Mouse (Mus musculus): ENCODE data around the gene Abcb10. TPM values are rescaled to one million over a fixed set of nuclear protein-coding genes. Genes with fewer than 3 reads are reported as not detected.
"Not testable (repeated sequence)": the region's sequence is repeated elsewhere in the genome, so short reads cannot be mapped to it uniquely, and the experiment has no call there.

Abcb10 gene
- 20.0 and 20.5 TPM in 2 replicates for polyA plus RNA-seq (2015; fragmentation: Nextera tagmentation; extraction: Ambion mirVana)

DNA sequence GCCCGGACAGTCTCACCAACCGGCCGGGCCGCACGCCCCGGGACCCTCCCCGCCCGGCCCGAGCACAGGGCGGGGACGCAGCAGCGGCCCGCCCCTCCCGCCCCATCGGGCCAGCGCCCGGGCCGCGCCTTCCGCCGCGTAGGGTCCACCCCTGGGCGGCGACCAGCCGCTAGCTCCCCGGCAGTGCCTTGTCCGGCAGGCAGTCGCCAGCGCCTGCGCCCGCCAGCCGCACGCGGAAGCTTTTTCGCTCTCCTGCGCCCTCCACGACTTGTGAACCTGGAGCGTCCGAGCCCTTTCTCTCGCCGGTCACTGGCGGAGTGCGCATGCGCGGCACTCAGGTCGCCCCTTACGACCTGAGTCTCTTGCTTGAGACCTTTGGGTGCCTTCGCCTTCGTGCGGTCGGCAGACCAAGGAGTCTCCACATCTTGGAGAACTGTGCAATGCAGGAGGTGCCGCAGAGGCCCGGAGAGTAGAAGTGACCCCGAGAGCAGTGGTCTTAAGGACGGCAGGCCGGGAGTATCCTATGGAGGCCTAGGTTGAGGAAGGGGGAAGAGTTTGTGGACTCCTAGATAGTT, at the start of gene Abcb10:
Abcb10 (minus strand) TSS at position 297 of the 575 bp plus-strand sequence.
- peak within 1 kb of the TSS; percentile 95 for H3K27ac ChIP-seq (replicated peaks)
- no peaks in the 10 kb centered on the region for H3K27me3 ChIP-seq (replicated peaks)
- peak within 1 kb of the TSS; percentile 95 for H3K9ac ChIP-seq
- H3K4me3 ChIP-seq: peak within 1 kb of the TSS; percentile 91
- ATAC-seq (ENCODE audit: extremely low read depth, insufficient number of reproducible peaks, low FRiP score, low TSS enrichment): peak; percentile 90
- peak within 1 kb of the TSS; percentile 96 for H3K4me2 ChIP-seq
- under 1% methylated on average over 56 of the region's 56 CpGs for WGBS
- H3K36me3 ChIP-seq: no peaks in the 10 kb centered on the region
- no peaks in the 10 kb centered on the region for H3K9me3 ChIP-seq
- H3K4me1 ChIP-seq: peaks cover 49% of the 10 kb centered on the region

DNA sequence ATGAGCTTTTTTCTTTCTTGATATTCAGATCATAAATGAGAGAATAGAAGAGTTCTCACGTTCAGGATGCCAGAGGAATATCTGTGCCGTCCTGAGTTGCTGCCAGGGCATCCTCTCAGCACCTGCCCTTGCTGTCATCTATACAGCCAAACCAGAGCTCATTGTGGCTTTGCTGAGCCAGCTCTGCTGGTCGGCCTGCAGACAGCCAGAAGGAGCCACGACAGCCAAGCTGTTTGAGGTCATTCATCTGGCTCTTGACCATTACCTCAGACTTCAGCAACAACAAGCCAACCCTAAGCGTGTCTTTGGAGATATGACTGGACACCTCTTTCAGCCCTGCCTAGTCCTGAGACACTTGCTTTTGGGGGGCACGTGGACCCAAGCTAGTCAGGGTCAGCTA, 44.9 kb upstream of the Abcb10 start:
- no peak overlapping the region for H3K4me2 ChIP-seq
- no peak overlapping the region for H3K27ac ChIP-seq (replicated peaks)
- H3K36me3 ChIP-seq: peaks cover 91% of the 10 kb centered on the region
- 84% methylated on average over 6 of the region's 6 CpGs for WGBS
- no peak for ATAC-seq (ENCODE audit: extremely low read depth, insufficient number of reproducible peaks, low FRiP score, low TSS enrichment)
- no peaks in the 10 kb centered on the region for H3K9me3 ChIP-seq
- peaks cover 4% of the 10 kb centered on the region for H3K4me1 ChIP-seq
- no peak overlapping the region for H3K4me3 ChIP-seq
- H3K9ac ChIP-seq: no peak overlapping the region
- no peaks in the 10 kb centered on the region for H3K27me3 ChIP-seq (replicated peaks)

DNA sequence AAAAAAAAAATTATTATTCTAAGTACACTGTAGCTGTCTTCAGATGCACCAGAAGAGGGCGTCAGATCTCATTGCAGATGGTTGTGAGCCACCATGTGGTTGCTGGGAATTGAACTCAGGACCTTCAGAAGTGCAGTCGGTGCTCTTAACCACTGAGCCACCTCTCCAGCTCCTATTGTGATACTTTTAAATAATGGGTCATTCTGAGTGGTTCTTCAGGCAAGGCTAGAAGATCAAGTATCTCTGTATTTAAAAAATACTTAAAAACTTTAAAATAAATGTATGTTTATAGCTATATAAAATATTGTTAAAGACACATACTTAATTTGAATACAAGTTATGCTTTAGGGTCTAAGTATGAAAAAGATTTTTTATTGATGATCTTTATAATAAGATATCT, 43.3 kb upstream of the Abcb10 start:
- H3K4me1 ChIP-seq: peaks cover 15% of the 10 kb centered on the region
- not testable (repeated sequence) for ATAC-seq (ENCODE audit: extremely low read depth, insufficient number of reproducible peaks, low FRiP score, low TSS enrichment); H3K27me3 ChIP-seq (replicated peaks); H3K27ac ChIP-seq (replicated peaks); H3K4me3 ChIP-seq; H3K4me2 ChIP-seq; H3K9me3 ChIP-seq; H3K9ac ChIP-seq
- H3K36me3 ChIP-seq: peaks cover 79% of the 10 kb centered on the region
- WGBS: 80% methylated on average over 2 of the region's 2 CpGs

DNA sequence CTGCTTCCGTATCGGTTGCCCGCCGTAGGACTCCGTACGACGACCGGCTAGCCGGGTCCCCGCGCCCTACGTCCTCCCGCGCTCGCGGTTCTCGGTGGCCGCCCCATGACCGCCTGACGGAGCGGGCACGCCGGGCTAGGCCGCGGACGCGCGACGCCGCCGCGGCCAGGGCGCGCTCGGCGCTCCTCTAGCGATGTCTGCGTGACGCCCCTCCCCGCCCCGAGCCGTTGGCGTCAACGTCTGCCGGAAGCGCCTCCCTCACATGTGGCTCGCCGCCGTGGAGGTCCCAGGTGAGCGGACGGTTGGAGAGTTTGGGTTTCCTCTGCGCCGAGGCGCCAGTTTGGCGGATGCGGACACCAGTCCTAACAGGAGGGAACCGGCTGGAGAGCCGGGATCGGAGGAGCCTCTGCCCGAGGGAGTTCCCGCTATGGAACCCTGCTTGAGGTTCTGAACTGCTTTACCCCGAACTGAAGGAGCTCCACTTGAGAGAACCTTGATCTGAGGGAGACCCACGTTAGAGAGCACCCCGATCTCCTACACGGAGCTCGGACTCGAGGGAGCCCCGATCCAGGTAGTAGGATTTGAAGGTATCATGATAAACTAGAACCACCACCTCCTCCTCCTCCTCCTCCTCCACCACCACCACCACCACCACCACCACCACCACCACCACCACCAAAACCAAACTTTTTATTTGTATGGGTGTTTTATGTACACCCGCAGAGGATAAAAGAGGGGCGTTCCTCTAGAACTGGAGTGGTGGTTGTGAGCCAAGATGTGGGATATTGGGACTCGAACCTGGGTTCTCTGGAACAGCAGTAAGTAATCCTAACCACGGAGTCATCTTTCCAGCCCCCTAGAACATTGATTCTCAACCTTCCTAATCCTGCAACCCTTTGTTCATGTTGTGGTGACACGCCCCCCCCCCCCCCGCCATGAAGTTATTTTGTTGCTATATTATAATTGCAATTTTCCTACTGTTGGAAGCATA, 38.6 kb upstream of the Abcb10 start, which contains the start of the genes Taf5l and Urb2:
Taf5l (minus strand) TSS at position 161 of the 991 bp plus-strand sequence.
Urb2 (plus strand) TSS at position 272 of the 991 bp plus-strand sequence.
- H3K9me3 ChIP-seq: no peaks in the 10 kb centered on the region
- ATAC-seq (ENCODE audit: extremely low read depth, insufficient number of reproducible peaks, low FRiP score, low TSS enrichment): peak; percentile 83
- peaks cover 32% of the 10 kb centered on the region for H3K36me3 ChIP-seq
- H3K27ac ChIP-seq (replicated peaks): peak within 1 kb of the TSS; percentile 90
- H3K4me1 ChIP-seq: peaks cover 46% of the 10 kb centered on the region
- H3K4me2 ChIP-seq: peak within 1 kb of the TSS; percentile 87
- H3K9ac ChIP-seq: peak within 1 kb of the TSS; percentile 89
- under 1% methylated on average over 71 of the region's 74 CpGs for WGBS
- H3K27me3 ChIP-seq (replicated peaks): no peaks in the 10 kb centered on the region
- peak within 1 kb of the TSS; percentile 70 for H3K4me3 ChIP-seq

DNA sequence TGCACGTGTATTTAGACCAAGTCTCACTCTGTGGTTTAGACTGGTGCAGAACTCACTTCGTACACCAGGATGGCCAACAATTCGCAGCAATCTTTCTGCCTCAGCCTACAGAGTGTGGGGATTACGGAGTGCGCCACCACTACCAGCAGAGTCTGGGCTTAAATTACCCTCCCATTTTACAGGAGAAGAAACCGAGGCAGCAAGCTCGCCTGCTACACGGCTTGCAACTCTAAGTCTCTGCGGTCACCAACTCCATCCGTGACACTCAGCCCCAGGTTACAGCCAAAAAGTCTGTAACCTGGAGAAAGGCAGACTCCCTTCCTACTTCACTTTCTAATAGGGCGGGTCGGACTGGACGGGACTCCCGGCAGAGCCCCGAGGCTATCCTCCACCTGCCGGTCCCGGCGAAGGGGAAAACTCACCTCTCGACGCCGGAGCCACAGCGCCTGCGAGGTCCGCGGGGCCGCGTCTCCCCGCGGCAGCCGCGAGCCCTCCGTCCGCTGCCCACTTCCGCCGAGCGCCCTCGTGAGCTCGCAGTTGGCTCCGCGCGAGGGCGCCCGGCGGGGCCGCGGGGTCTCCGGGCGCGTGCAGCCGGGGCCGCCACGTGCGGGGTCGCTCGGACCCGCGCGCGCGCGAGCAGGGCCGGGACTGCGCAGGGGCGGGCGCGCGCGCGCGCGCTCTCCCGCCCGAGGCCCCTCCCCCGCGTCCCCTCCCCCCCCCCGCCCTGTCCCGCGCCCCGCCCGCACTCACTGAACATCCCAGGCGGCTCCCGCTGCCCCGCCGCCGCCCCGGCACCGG, 37.7 kb upstream of the Abcb10 start:
- Histone ChIP-seq H3K4me1 (peaks cover 46% of the 10 kb centered on the region), H3K27me3 (replicated peaks) (no peaks in the 10 kb centered on the region), H3K9ac (peak overlapping the region; percentile 89), H3K4me3 (peak overlapping the region; percentile 70), H3K9me3 (no peaks in the 10 kb centered on the region), H3K36me3 (peaks cover 26% of the 10 kb centered on the region), H3K27ac (replicated peaks) (peak overlapping the region; percentile 90), H3K4me2 (peak overlapping the region; percentile 87)
- ATAC-seq (ENCODE audit: extremely low read depth, insufficient number of reproducible peaks, low FRiP score, low TSS enrichment): peak; percentile 72
- 1% methylated on average over 50 of the region's 87 CpGs for WGBS

DNA sequence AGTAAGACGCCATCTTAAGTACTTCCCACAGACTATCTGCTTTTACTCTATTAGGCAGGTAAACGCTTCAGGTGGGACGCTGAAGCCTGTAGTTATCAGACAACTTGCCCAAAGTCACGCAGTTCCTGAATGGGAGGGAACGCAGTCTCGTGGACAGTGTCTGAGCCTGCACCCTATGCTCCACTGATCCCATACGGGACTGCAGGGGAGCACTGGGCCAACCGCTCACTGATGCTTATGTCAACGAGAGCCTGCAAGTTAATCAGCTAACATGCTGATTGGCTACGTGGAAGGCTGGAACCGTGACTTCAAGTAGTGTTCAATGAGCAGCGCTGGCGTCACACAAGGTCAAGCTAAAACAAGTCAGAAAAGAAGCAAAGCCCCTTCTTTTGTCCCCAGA, 36.9 kb upstream of the Abcb10 start:
- Histone ChIP-seq H3K4me2 (peak overlapping the region; percentile 87), H3K27ac (replicated peaks) (peak overlapping the region; percentile 90; the same call in 1 of the 2 replicates), H3K36me3 (peaks cover 17% of the 10 kb centered on the region), H3K27me3 (replicated peaks) (no peaks in the 10 kb centered on the region), H3K4me3 (peak overlapping the region; percentile 70), H3K9ac (peak overlapping the region; percentile 89), H3K4me1 (peaks cover 46% of the 10 kb centered on the region), H3K9me3 (no peaks in the 10 kb centered on the region)
- WGBS: 19% methylated on average over 13 of the region's 13 CpGs
- peak; percentile 23; the same call in 1 of the 2 replicates for ATAC-seq (ENCODE audit: extremely low read depth, insufficient number of reproducible peaks, low FRiP score, low TSS enrichment)

DNA sequence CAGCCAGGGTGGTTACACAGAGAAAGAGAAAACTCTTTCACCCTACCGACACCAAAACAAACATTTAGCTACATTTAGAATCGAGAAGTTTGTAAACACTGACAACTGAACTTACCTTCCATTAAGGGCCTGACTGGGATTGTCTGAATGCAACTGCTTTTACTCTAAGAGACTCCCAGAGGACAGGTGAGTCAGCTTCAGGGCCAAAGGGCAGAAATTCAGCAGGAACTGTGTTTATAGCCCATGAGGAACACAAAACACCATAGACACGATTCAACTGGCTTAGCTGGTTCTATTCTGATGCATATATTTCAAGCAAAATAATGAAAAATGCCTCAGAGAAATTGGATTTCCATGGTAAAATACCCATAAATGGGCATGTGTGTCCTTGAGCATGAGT, 31.8 kb upstream of the Abcb10 start:
- Histone ChIP-seq H3K4me3 (no peak overlapping the region), H3K36me3 (peaks cover under 1% of the 10 kb centered on the region), H3K27ac (replicated peaks) (no peak overlapping the region), H3K4me2 (no peak overlapping the region), H3K9ac (no peak overlapping the region), H3K9me3 (no peaks in the 10 kb centered on the region), H3K27me3 (replicated peaks) (no peaks in the 10 kb centered on the region), H3K4me1 (peaks cover 38% of the 10 kb centered on the region)
- WGBS: 82% methylated on average over 3 of the region's 3 CpGs
- no peak for ATAC-seq (ENCODE audit: extremely low read depth, insufficient number of reproducible peaks, low FRiP score, low TSS enrichment)

DNA sequence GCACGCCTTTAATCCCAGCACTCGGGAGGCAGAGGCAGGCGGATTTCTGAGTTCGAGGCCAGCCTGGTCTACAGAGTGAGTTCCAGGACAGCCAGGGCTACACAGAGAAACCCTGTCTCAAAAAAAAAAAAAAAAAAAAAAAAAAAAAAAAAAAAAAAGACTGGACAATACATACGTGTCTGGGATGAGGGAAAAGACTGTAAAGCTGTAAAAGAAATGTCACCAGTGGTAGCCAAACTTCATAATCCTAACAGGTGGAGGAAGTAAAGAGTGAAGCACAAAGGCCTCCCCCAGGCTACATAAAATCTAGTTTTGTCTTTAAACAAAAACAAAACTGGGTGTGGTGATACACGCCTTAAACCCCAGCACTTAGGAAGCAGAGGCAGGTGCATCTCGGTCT, 31.4 kb upstream of the Abcb10 start:
- not testable (repeated sequence) for H3K9ac ChIP-seq; H3K4me3 ChIP-seq; H3K27ac ChIP-seq (replicated peaks); H3K9me3 ChIP-seq; H3K27me3 ChIP-seq (replicated peaks); H3K36me3 ChIP-seq; ATAC-seq (ENCODE audit: extremely low read depth, insufficient number of reproducible peaks, low FRiP score, low TSS enrichment); H3K4me2 ChIP-seq
- 90% methylated on average over 7 of the region's 7 CpGs for WGBS
- peaks cover 33% of the 10 kb centered on the region for H3K4me1 ChIP-seq

DNA sequence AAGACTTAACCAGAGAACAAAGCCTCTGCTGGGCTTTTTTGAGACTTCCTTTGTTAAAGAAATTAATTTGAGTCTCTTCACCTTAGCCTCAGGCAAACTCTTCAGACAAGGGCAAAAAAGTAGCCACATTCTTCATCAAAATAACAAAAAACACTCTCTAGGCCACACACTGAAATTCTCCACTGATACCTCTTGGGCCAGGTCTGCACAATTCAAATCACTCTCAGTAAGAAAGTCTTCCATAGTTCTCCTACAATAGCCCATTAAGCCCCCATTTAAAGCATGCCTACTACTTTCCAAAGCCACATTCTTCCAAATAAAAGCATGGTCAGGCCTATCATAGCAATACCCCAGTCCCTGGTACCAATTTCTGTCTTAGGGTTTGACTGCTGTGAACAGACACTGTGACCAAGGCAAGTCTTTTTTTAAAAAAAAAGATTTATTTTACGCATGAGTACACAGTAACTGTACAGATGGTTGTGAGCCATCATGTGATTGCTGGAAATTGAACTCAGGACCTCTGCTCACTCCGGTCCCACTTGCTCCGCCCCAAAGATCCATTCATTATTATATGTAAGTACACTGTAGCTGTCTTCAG, 29.2 kb upstream of the Abcb10 start:
- no peak for ATAC-seq (ENCODE audit: extremely low read depth, insufficient number of reproducible peaks, low FRiP score, low TSS enrichment)
- Histone ChIP-seq H3K36me3 (peaks cover 27% of the 10 kb centered on the region), H3K9me3 (no peaks in the 10 kb centered on the region), H3K9ac (no peak overlapping the region), H3K4me1 (peaks cover 15% of the 10 kb centered on the region), H3K27me3 (replicated peaks) (no peaks in the 10 kb centered on the region), H3K27ac (replicated peaks) (peak overlapping the region; percentile 76), H3K4me2 (no peak overlapping the region; the same call in 1 of the 2 replicates), H3K4me3 (no peak overlapping the region)
- WGBS: 94% methylated on average over 3 of the region's 3 CpGs

DNA sequence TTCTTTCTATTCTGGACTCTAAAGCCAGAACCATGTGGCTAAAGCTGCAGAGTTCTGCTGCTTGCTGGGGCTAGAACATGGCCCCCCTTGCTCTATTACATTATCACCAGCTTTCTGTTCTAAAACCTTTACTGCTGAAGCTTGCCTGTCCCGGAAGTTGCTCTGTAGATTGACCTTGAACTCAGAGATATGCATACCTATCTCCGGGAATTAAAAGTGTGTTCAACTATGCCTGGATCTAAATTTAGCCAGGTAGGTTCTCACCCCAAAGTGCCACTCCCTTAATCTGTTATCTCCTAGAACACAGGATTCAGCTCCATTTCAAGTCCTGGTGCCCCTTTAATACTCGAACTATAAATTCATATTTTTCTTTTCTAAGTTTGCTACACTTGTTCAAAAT, 28.7 kb upstream of the Abcb10 start:
- H3K4me3 ChIP-seq: no peak overlapping the region
- 41% methylated on average over 3 of the region's 3 CpGs for WGBS
- peak overlapping the region; percentile 34 for H3K4me2 ChIP-seq
- peaks cover 15% of the 10 kb centered on the region for H3K4me1 ChIP-seq
- H3K36me3 ChIP-seq: peaks cover 32% of the 10 kb centered on the region
- no peaks in the 10 kb centered on the region for H3K27me3 ChIP-seq (replicated peaks)
- no peak for ATAC-seq (ENCODE audit: extremely low read depth, insufficient number of reproducible peaks, low FRiP score, low TSS enrichment)
- H3K9ac ChIP-seq: no peak overlapping the region
- peak overlapping the region; percentile 76 for H3K27ac ChIP-seq (replicated peaks)
- no peaks in the 10 kb centered on the region for H3K9me3 ChIP-seq
